Mouse (Mus musculus) CD4-positive naive resting alpha-beta T cell, adult 76 days (primary cell): Measurements from ENCODE around the gene Mcmbp. TPM values are rescaled to one million over a fixed set of nuclear protein-coding genes. Genes with fewer than 3 reads are reported as not detected.

Experiments
- total RNA-seq: library from RNA; stranded (reverse); gene quantifications from one replicate; pipeline ENCODE4 v1.2.4, GENCODE M21; 2023

Mcmbp gene
- total RNA-seq: 102 TPM

DNA sequence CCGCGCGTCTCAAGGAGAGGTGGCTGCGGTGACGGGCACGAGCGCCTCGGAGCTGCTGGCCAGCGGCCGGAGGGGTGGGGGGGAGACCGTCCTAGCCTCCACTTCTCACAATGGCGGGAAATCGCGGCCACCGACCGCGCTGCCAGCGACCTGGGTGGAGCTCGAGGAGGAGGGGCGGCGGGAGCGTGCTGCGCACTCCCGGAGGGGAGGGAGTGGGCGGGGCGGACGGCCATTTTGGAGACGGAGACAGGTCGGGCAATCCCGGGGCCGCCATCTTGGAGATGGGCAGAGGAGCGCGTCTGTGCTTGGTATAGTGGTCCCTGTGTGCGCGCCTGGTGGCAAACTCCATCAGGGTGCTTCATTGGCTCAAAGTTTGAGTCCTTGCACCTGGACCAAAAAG is at the start of gene Mcmbp:
Gene Mcmbp, minus strand, starts transcription at position 162 of the 400 bp plus-strand sequence.

GRCm38 (mm10) chr7:128744684-128745485 is 4.6 kb upstream of the Mcmbp start, which contains the start of gene Sec23ip:
Gene Sec23ip, plus strand, starts transcription at chr7:128744943.

Other genes starting within 250 kb of the Mcmbp start
- gene Bag3, start 216.9 kb downstream of the Mcmbp start, total RNA-seq: 37.6 TPM
- 37.8 TPM for gene Inpp5f, start 129.2 kb downstream of the Mcmbp start, total RNA-seq
- 39.6 TPM for gene Sec23ip, start 4.4 kb upstream of the Mcmbp start, total RNA-seq